Mouse (Mus musculus) bone marrow, adult 2 months (tissue): ENCODE results near the gene P4ha2. TPM values are rescaled to one million over a fixed set of nuclear protein-coding genes. Genes with fewer than 3 reads are reported as not detected.

Source experiments
- H3K27ac ChIP-seq: fragments of 200-500 bp; 2 replicates; pipeline ENCODE4 v1.5.1; 2012; ENCODE audit warnings: low read depth, mild to moderate bottlenecking, control low read depth, inconsistent platforms, low read length; ENCODE audit not compliant: control insufficient read depth, poor library complexity, insufficient read depth
- H3K4me1 ChIP-seq: fragments of 200-500 bp; 2 replicates; pipeline ENCODE4 v1.6.1; 2011; ENCODE audit warnings: low read length; ENCODE audit not compliant: control insufficient read depth, insufficient read depth
- H3K4me3 ChIP-seq: fragments of 200-500 bp; replicated peaks from 2 replicates; pipeline ENCODE3; 2011; ENCODE audit warnings: mild to moderate bottlenecking, low read depth, low read length, control low read depth; ENCODE audit not compliant: control insufficient read depth
- CTCF ChIP-seq: fragments of 200-500 bp; IDR thresholded peaks from 2 replicates; pipeline ENCODE4 v1.5.1; 2011; ENCODE audit warnings: low read length, control low read depth; ENCODE audit not compliant: control insufficient read depth, insufficient read depth
- POLR2A ChIP-seq: fragments of 200-500 bp; IDR thresholded peaks from 2 replicates; pipeline ENCODE4 v1.6.1; 2011; ENCODE audit warnings: low read depth, mild to moderate bottlenecking, control low read depth, low read length, borderline replicate concordance; ENCODE audit not compliant: control insufficient read depth
- WGBS: fragments of 180-500 bp; shearing (Covaris S2); methylation state at CpG from one replicate; pipeline ENCODE4 v1.1.7; 2018; 5-methylcytosine and 5-hydroxymethylcytosine counted together
- polyA plus RNA-seq: library from polyadenylated mRNA; stranded (reverse); fragments of >200 nt; gene quantifications from 2 replicates; pipeline ENCODE4 v1.2.4, GENCODE M21; 2011; ENCODE audit warnings: low replicate concordance; ENCODE audit not compliant: missing spikeins, insufficient read depth, insufficient read length

P4ha2 gene
- polyA plus RNA-seq, 1 experiment: 5.1 TPM

GRCm38 (mm10) chr11:54149791-54150465 is 50.0 kb downstream of the P4ha2 start:
- Histone ChIP-seq H3K27ac (peak overlapping the region; percentile 69), H3K4me3 (no peak overlapping the region), H3K4me1 (peaks cover 6% of the 10 kb centered on the region)
- 33% methylated on average over 3 of the region's 3 CpGs for WGBS
- TF ChIP-seq POLR2A (no peak), CTCF (no peak)

GRCm38 (mm10) chr11:54151141-54151540 is 51.2 kb downstream of the P4ha2 start:
- H3K4me3 ChIP-seq: no peak overlapping the region
- 50% methylated on average over 7 of the region's 7 CpGs for WGBS
- TF ChIP-seq POLR2A: no peak
- peaks cover 11% of the 10 kb centered on the region for H3K4me1 ChIP-seq
- H3K27ac ChIP-seq: no peak overlapping the region; the same call in 1 of the 2 replicates

GRCm38 (mm10) chr11:54152957-54153356 is 53.1 kb downstream of the P4ha2 start:
- WGBS: 82% methylated on average over 3 of the region's 3 CpGs
- TF ChIP-seq POLR2A (no peak), CTCF (no peak)
- H3K4me3 ChIP-seq: no peak overlapping the region
- peaks cover 13% of the 10 kb centered on the region for H3K4me1 ChIP-seq
- no peak overlapping the region for H3K27ac ChIP-seq

- TF ChIP-seq POLR2A (no peak), CTCF (peak; percentile 15; the same call in 1 of the 2 replicates)
- Histone ChIP-seq H3K4me1 (peaks cover 8% of the 10 kb centered on the region), H3K4me3 (peak overlapping the region; percentile 20), H3K27ac (peak overlapping the region; percentile 49)
- 1% methylated on average over 6 of the region's 6 CpGs for WGBS
These were observed 56.0 kb downstream of the P4ha2 start for GRCm38 (mm10) chr11:54155864-54156263.

GRCm38 (mm10) chr11:54156504-54156903 is 56.6 kb downstream of the P4ha2 start:
- no peak overlapping the region for H3K4me3 ChIP-seq
- H3K27ac ChIP-seq: peak overlapping the region; percentile 74
- peaks cover 6% of the 10 kb centered on the region for H3K4me1 ChIP-seq
- TF ChIP-seq CTCF: no peak
- TF ChIP-seq POLR2A: no peak

- H3K4me1 ChIP-seq: peaks cover 6% of the 10 kb centered on the region
- TF ChIP-seq POLR2A: no peak
- no peak for TF ChIP-seq CTCF
- WGBS: 73% methylated on average over 8 of the region's 8 CpGs
- no peak overlapping the region for H3K4me3 ChIP-seq
- H3K27ac ChIP-seq: no peak overlapping the region
These were observed 57.7 kb downstream of the P4ha2 start for GRCm38 (mm10) chr11:54157586-54157985.

DNA sequence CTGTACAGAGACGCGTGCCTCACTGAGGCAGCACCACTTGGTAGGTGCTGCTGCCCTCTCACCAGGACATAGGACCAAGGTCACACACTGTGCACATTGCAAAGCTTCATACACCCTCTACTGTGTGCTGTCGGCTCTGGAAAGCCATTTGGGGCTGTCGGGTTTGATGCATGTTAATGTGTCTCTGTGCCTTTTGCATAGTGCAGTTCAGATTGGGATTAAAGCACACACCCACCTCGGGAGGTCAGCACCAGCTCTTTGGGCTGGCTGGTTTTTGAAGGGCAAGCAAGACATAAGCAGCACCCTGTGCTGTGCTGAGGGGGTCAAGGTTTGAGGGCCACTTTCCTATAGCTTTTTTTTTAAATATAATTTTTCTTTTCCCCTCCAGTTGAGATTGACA is 60.5 kb downstream of the P4ha2 start:
- 76% methylated on average over 5 of the region's 5 CpGs for WGBS
- no peak overlapping the region for H3K4me3 ChIP-seq
- H3K4me1 ChIP-seq: peaks cover 5% of the 10 kb centered on the region
- H3K27ac ChIP-seq: no peak overlapping the region
- no peak for TF ChIP-seq POLR2A
- TF ChIP-seq CTCF: no peak

DNA sequence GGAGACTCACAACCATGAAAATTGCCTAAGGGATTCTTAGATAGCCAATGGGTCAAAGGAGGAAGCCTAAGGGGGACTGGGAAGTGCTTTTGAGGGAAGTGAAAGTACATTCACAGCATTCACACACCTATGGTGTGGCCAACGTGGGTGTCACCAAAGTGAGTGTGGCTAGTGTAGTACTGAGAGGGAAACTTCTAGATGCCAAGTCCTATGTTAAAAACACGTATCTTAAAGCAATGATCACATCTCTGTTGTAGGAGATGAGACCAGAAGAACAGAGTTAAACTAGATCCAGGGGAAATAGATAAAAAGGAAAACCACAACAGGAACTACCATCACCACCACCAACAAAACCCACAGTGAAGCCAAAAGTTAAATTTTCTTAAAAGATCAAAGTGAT is 61.0 kb downstream of the P4ha2 start:
- Histone ChIP-seq H3K4me1 (peaks cover 2% of the 10 kb centered on the region), H3K27ac (no peak overlapping the region), H3K4me3 (no peak overlapping the region)
- WGBS: 7% methylated on average over 2 of the region's 2 CpGs
- no peak for TF ChIP-seq POLR2A
- TF ChIP-seq CTCF: no peak

DNA sequence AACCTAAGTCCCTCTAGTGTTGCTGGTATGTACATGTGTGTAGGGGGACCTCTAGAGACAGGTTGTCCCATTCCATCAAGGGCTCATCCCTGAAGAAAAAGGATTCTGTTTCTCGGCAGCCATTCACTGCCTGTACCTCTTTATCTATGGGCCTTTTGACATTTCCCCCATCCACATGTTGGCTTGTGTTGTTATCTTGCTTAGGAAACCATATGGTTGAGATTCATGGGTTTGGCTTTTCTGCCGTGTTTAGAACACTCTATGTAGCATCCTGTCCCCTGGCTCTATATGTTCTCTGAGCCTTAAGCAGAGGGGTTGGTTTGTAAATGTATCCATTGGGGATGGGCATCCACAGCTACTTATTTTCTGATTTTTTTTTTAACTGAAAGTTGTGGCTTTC is 61.6 kb downstream of the P4ha2 start:
- TF ChIP-seq POLR2A (no peak), CTCF (no peak)
- 44% methylated on average over 2 of the region's 2 CpGs for WGBS
- H3K4me1 ChIP-seq: no peaks in the 10 kb centered on the region; the same call in 1 of the 2 replicates
- no peak overlapping the region for H3K4me3 ChIP-seq
- no peak overlapping the region for H3K27ac ChIP-seq
